9 mouse cellular contexts compared by ENCODE assay signal in genomic region chr1:128405041-128405481, GRCm38 (mm10). TPM values are rescaled to one million over a fixed set of nuclear protein-coding genes. Genes with fewer than 3 reads are reported as not detected.
DNase-seq lines count a peak whose midpoint lies in the region; ATAC-seq lines count a peak whose summit lies in the region.
"Had no signal": no experiment of that assay in that cellular context is flagged by ENCODE, and none has a peak within 500 bp of the region (broad histone marks: within the 10 kb centered on the region; RNA-seq: fewer than 3 reads in every experiment).

No protein-coding gene starts in this region.

- H3K27ac ChIP-seq in forebrain, embryonic 10.5 days, result peak overlapping the region; percentile 76
- peak overlapping the region; percentile 73; the same call in 1 of the 2 replicates for H3K27ac ChIP-seq in hindbrain, embryonic 14.5 days
- H3K27ac ChIP-seq in neural tube, embryonic 12.5 days, result no peak overlapping the region
- H3K27ac ChIP-seq: liver, embryonic 12.5 days had no signal

- peak; percentile 6 to 27 for DNase-seq in left cerebral cortex, postnatal 25 days (ENCODE audit: low spot score in 2 of 2)
- no peak for DNase-seq in left cerebral cortex, adult 8-10 months (ENCODE audit: low spot score in 2 of 2)
- DNase-seq in forebrain, embryonic 10.5 days (ENCODE audit: extremely low spot score, low spot score), result no peak
- peak; percentile 79 for DNase-seq in hindbrain, embryonic 14.5 days (ENCODE audit: low spot score)
- no peak for DNase-seq in layer of hippocampus, adult 11-12 months (ENCODE audit: low spot score)
- no peak for DNase-seq in right cerebral cortex, postnatal 36 days (ENCODE audit: low spot score in 2 of 2)
- DNase-seq: kidney, adult 18-20 months had no signal

- ATAC-seq in hindbrain, embryonic 14.5 days (ENCODE audit: low FRiP score), result peak; percentile 91
- peak; percentile 88 for ATAC-seq in neural tube, embryonic 12.5 days (ENCODE audit: low FRiP score, low read depth)
- ATAC-seq: liver, embryonic 12.5 days had no signal

- WGBS in forebrain, embryonic 10.5 days, result 55% methylated on average over 2 of the region's 2 CpGs
- 12% methylated on average over 2 of the region's 2 CpGs for WGBS in hindbrain, embryonic 14.5 days
- WGBS in neural tube, embryonic 12.5 days, result 18% methylated on average over 2 of the region's 2 CpGs

- H3K9me3 ChIP-seq in forebrain, embryonic 10.5 days, result no peaks in the 10 kb centered on the region
- H3K9me3 ChIP-seq in hindbrain, embryonic 14.5 days (ENCODE audit: control insufficient read depth, low read length), result no peaks in the 10 kb centered on the region
- no peaks in the 10 kb centered on the region for H3K9me3 ChIP-seq in neural tube, embryonic 12.5 days
- H3K9me3 ChIP-seq: liver, embryonic 12.5 days had no signal

- intact Hi-C loops in left cerebral cortex, postnatal 25 days (cut with DNase I), result no loop called here

- H3K9ac ChIP-seq in hindbrain, embryonic 14.5 days, result no peak overlapping the region
- H3K9ac ChIP-seq in neural tube, embryonic 12.5 days, result no peak overlapping the region
- H3K9ac ChIP-seq: liver, embryonic 12.5 days had no signal

- no peak overlapping the region for H3K4me3 ChIP-seq in forebrain, embryonic 10.5 days
- H3K4me3 ChIP-seq in hindbrain, embryonic 14.5 days (replicated peaks; ENCODE audit: low read length), result no peak overlapping the region
- H3K4me3 ChIP-seq in neural tube, embryonic 12.5 days, result no peak overlapping the region
- H3K4me3 ChIP-seq: liver, embryonic 12.5 days had no signal

- no peaks in the 10 kb centered on the region for H3K27me3 ChIP-seq in forebrain, embryonic 10.5 days (ENCODE audit: poor library complexity, severe bottlenecking)
- H3K27me3 ChIP-seq in hindbrain, embryonic 14.5 days (ENCODE audit: control insufficient read depth, insufficient read depth, low read length), result no peaks in the 10 kb centered on the region
- H3K27me3 ChIP-seq in neural tube, embryonic 12.5 days (replicated peaks), result no peaks in the 10 kb centered on the region
- H3K27me3 ChIP-seq: liver, embryonic 12.5 days had no signal

- peaks cover 47% of the 10 kb centered on the region for H3K36me3 ChIP-seq in forebrain, embryonic 10.5 days (replicated peaks)
- H3K36me3 ChIP-seq in hindbrain, embryonic 14.5 days (replicated peaks; ENCODE audit: control insufficient read depth, insufficient read depth), result peaks cover 21% of the 10 kb centered on the region; the same call in 1 of the 2 replicates
- peaks cover 7% of the 10 kb centered on the region; the same call in 1 of the 2 replicates for H3K36me3 ChIP-seq in neural tube, embryonic 12.5 days

- H3K4me1 ChIP-seq in forebrain, embryonic 10.5 days, result peaks cover 57% of the 10 kb centered on the region
- H3K4me1 ChIP-seq in hindbrain, embryonic 14.5 days (replicated peaks; ENCODE audit: control insufficient read depth, insufficient read depth, low read length), result peaks cover 8% of the 10 kb centered on the region
- peaks cover 16% of the 10 kb centered on the region; the same call in 1 of the 2 replicates for H3K4me1 ChIP-seq in neural tube, embryonic 12.5 days

- H3K4me2 ChIP-seq in hindbrain, embryonic 14.5 days (replicated peaks), result no peak overlapping the region
- no peak overlapping the region for H3K4me2 ChIP-seq in neural tube, embryonic 12.5 days (replicated peaks)
- H3K4me2 ChIP-seq: liver, embryonic 12.5 days had no signal

RNA-seq across cellular contexts. Expression of gene Dars, which starts 12.1 kb away (rescaled TPM):
- total RNA-seq in left cerebral cortex, postnatal 25 days (2021), result 10 to 100 TPM; 53.1 to 55.4 TPM
- 10 to 100 TPM; 54.0 to 57.0 (median 55.8) TPM for total RNA-seq in left cerebral cortex, adult 8-10 months (2022)
- 186 and 191 TPM in 2 replicates for polyA plus RNA-seq in forebrain, embryonic 10.5 days (2016; fragmentation: Nextera tagmentation; extraction: Ambion mirVana)
- polyA plus RNA-seq in hindbrain, embryonic 14.5 days (2014; fragmentation: Nextera tagmentation; extraction: Ambion mirVana), result 97.3 and 98.7 TPM in 2 replicates
- 179 and 185 TPM in 2 replicates for polyA plus RNA-seq in neural tube, embryonic 12.5 days (2016; fragmentation: Nextera tagmentation; extraction: Ambion mirVana)

RNA-seq across cellular contexts. Expression of gene Mcm6, which starts 45.6 kb away (rescaled TPM):
- total RNA-seq in left cerebral cortex, postnatal 25 days (2021), result 1 to 10 TPM; 5.4 to 5.6 TPM
- 1 to 10 TPM; 6.1 to 8.7 (median 7.3) TPM for total RNA-seq in left cerebral cortex, adult 8-10 months (2022)
- 378 and 390 TPM in 2 replicates for polyA plus RNA-seq in forebrain, embryonic 10.5 days (2016; fragmentation: Nextera tagmentation; extraction: Ambion mirVana)
- 64.6 and 82.8 TPM in 2 replicates for polyA plus RNA-seq in hindbrain, embryonic 14.5 days (2014; fragmentation: Nextera tagmentation; extraction: Ambion mirVana)
- 165 and 173 TPM in 2 replicates for polyA plus RNA-seq in neural tube, embryonic 12.5 days (2016; fragmentation: Nextera tagmentation; extraction: Ambion mirVana)

Comparison
In these comparisons a context has a peak if more than half of its experiments do, and no peak if none do; other contexts are left out.
1. DNase-seq: peak in left cerebral cortex, postnatal 25 days (2 of 2) and hindbrain, embryonic 14.5 days (single experiment); none in left cerebral cortex, adult 8-10 months (0 of 2), forebrain, embryonic 10.5 days (single experiment), layer of hippocampus, adult 11-12 months (single experiment) and right cerebral cortex, postnatal 36 days (0 of 2).